9 mouse cellular contexts compared by ENCODE assay signal in the genomic region with DNA sequence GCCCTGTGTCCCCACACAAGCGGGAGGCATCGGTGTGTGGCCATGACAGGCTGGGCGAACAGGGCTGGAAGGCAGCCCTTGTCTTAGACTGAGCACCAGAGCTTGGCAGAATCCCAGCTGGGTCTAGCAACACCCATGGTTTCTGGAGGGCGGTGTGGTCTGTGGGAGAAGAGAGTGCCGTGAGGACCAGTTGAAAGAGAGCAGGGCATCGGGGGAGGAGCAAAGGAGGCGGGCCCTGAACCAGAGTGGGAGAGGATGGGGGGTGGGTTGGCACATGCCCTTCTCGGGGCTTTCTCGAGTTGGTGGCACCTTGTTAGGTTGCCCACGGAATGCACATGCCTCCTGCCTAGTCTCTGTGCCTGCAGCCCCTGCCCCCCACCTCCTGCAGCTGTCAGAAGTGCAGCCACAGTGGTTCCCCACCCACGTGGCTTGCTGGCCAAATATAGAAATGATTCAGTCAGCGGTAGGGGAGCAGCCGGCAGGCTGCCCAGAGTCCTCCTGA. TPM values are rescaled to one million over a fixed set of nuclear protein-coding genes. Genes with fewer than 3 reads are reported as not detected.
DNase-seq lines count a peak whose midpoint lies in the region; ATAC-seq lines count a peak whose summit lies in the region.
"Had no signal": no experiment of that assay in that cellular context is flagged by ENCODE, and none has a peak within 500 bp of the region (broad histone marks: within the 10 kb centered on the region; RNA-seq: fewer than 3 reads in every experiment).

Ppfia4 (minus strand) TSS at position 159 of the 502 bp plus-strand sequence.

- H3K27ac ChIP-seq in intestine, embryonic 15.5 days, result no peak within 1 kb of the TSS
- H3K27ac ChIP-seq in lung, embryonic 16.5 days (ENCODE audit: low read length), result no peak within 1 kb of the TSS
- H3K27ac ChIP-seq: embryonic facial prominence, embryonic 12.5 days had no signal

- no peak within 1 kb of the TSS for H3K9ac ChIP-seq in intestine, embryonic 15.5 days
- no peak within 1 kb of the TSS for H3K9ac ChIP-seq in lung, embryonic 16.5 days (ENCODE audit: low read length)
- H3K9ac ChIP-seq: embryonic facial prominence, embryonic 12.5 days had no signal

- peak within 1 kb of the TSS; percentile 31; the same call in 1 of the 2 replicates for H3K4me2 ChIP-seq in intestine, embryonic 15.5 days (replicated peaks)
- peak within 1 kb of the TSS; percentile 37; the same call in 1 of the 2 replicates for H3K4me2 ChIP-seq in lung, embryonic 16.5 days (ENCODE audit: low read depth, low read length)
- H3K4me2 ChIP-seq: embryonic facial prominence, embryonic 12.5 days had no signal

- H3K4me3 ChIP-seq in intestine, embryonic 15.5 days (replicated peaks), result no peak within 1 kb of the TSS
- no peak within 1 kb of the TSS for H3K4me3 ChIP-seq in lung, embryonic 16.5 days (ENCODE audit: low read length)
- H3K4me3 ChIP-seq: embryonic facial prominence, embryonic 12.5 days had no signal

- 40% methylated on average over 13 of the region's 13 CpGs for WGBS in intestine, embryonic 15.5 days
- whole genome bisulfite sequencing in lung, embryonic 16.5 days, result 27% methylated on average over 13 of the region's 13 CpGs

- no peaks in the 10 kb centered on the region for H3K27me3 ChIP-seq in intestine, embryonic 15.5 days (replicated peaks)
- no peaks in the 10 kb centered on the region for H3K27me3 ChIP-seq in lung, embryonic 16.5 days (ENCODE audit: control insufficient read depth, insufficient read depth, low read depth, low read length)

- ATAC-seq in intestine, embryonic 15.5 days, result peak; percentile 60
- peak; percentile 84 for ATAC-seq in lung, embryonic 16.5 days (ENCODE audit: low read depth)

- peaks cover 12% of the 10 kb centered on the region for H3K4me1 ChIP-seq in intestine, embryonic 15.5 days (replicated peaks)
- peaks cover 12% of the 10 kb centered on the region for H3K4me1 ChIP-seq in lung, embryonic 16.5 days (replicated peaks; ENCODE audit: control insufficient read depth, insufficient read depth, low read length)

- no peaks in the 10 kb centered on the region for H3K9me3 ChIP-seq in intestine, embryonic 15.5 days
- H3K9me3 ChIP-seq in lung, embryonic 16.5 days (ENCODE audit: control insufficient read depth, low read length), result no peaks in the 10 kb centered on the region
- H3K9me3 ChIP-seq: embryonic facial prominence, embryonic 12.5 days had no signal

- DNase-seq in ovary, adult 18-20 months (ENCODE audit: low spot score), result peak; percentile 33
- no peak for DNase-seq in ovary, postnatal 36 days (ENCODE audit: low spot score)
- DNase-seq in cerebellum, adult 11 months, result peak; percentile 72
- DNase-seq in gastrocnemius, adult 8-10 months (ENCODE audit: low spot score in 2 of 2), result peak; percentile 18 to 55
- DNase-seq in skeletal muscle tissue, adult 2 months (ENCODE audit: low read depth, low spot score), result peak; percentile 77
- DNase-seq in yolk sac, embryonic 10.5 days (ENCODE audit: low spot score), result no peak

- no peaks in the 10 kb centered on the region for H3K36me3 ChIP-seq in intestine, embryonic 15.5 days
- H3K36me3 ChIP-seq in lung, embryonic 16.5 days (ENCODE audit: control insufficient read depth, insufficient read depth, low read length), result no peaks in the 10 kb centered on the region
- H3K36me3 ChIP-seq: embryonic facial prominence, embryonic 12.5 days had no signal

RNA-seq across cellular contexts. Expression of gene Ppfia4, which starts in this region (rescaled TPM):
- total RNA-seq in gastrocnemius, adult 8-10 months (2022), result under 1 TPM; 0.21 to 0.65 (median 0.55) TPM
- polyA plus RNA-seq in intestine, embryonic 15.5 days (2015; fragmentation: Nextera tagmentation; extraction: Ambion mirVana), result 3.9 and 4.4 TPM in 2 replicates
- 2.9 and 3.9 TPM in 2 replicates for polyA plus RNA-seq in lung, embryonic 16.5 days (2015; fragmentation: Nextera tagmentation; extraction: Ambion mirVana)

Comparison
In these comparisons a context has a peak if more than half of its experiments do, and no peak if none do; other contexts are left out.
1. DNase-seq: peak in ovary, adult 18-20 months (single experiment), cerebellum, adult 11 months (single experiment) and skeletal muscle tissue, adult 2 months (single experiment); none in ovary, postnatal 36 days (single experiment) and yolk sac, embryonic 10.5 days (single experiment).
2. Peak in DNase-seq in gastrocnemius, adult 8-10 months; RNA of the gene not detected or under 1 TPM.